Mouse (Mus musculus) embryonic fibroblast, embryonic 13.5 days (primary cell): ENCODE measurements at regions not wholly inside any gene's neighbourhood (a gene's known extent, or its start where the extent isn't known, plus 50 kb on each side); places are given as distances from the start of the nearest gene placed in this dataset.

Experiments used
- H3K27ac ChIP-seq: 2 replicates; pipeline ENCODE4 v1.5.1; 2012; ENCODE audit warnings: low read length, control low read depth, inconsistent platforms; ENCODE audit not compliant: insufficient read depth
- H3K4me1 ChIP-seq: 2 replicates; pipeline ENCODE4 v1.6.1; 2011; ENCODE audit warnings: low read length; ENCODE audit not compliant: control insufficient read depth, insufficient read depth
- H3K4me3 ChIP-seq: 2 replicates; pipeline ENCODE4 v1.5.1; 2011; ENCODE audit warnings: mild to moderate bottlenecking, control low read depth, low read length; ENCODE audit not compliant: insufficient read depth
- CTCF ChIP-seq: IDR thresholded peaks from 2 replicates; pipeline ENCODE4 v1.5.1; 2011; ENCODE audit warnings: mild to moderate bottlenecking, control low read depth, low read length, moderate library complexity, borderline replicate concordance; ENCODE audit not compliant: insufficient read depth
- POLR2A ChIP-seq: IDR thresholded peaks from 2 replicates; pipeline ENCODE4 v1.6.1; 2011; ENCODE audit warnings: low read depth, mild to moderate bottlenecking, control low read depth, low read length, moderate library complexity

DNA sequence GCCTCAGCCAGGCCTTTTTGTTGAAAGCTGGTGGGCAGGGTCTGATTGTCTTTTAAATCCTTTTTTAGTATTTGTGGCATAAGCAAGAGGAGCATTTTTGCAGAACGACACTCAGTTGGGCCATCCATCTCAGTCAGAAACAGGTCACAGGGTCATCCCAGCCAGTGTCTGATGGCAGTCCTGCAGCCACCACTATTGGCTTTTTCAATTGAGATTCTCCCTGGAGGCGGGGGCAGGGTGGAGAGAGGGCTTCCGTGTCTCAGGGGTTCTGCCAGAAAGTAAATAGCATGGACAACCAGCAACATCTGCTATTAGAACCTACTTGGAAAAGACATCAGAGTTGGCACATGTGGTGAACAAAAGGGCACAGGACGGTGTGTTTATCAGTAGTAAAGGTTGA lies 293.8 kb upstream of the Npvf start:
- Histone ChIP-seq H3K27ac (no peak overlapping the region), H3K4me3 (no peak overlapping the region), H3K4me1 (no peaks in the 10 kb centered on the region)
- no peak for TF ChIP-seq POLR2A
- no peak for TF ChIP-seq CTCF

DNA sequence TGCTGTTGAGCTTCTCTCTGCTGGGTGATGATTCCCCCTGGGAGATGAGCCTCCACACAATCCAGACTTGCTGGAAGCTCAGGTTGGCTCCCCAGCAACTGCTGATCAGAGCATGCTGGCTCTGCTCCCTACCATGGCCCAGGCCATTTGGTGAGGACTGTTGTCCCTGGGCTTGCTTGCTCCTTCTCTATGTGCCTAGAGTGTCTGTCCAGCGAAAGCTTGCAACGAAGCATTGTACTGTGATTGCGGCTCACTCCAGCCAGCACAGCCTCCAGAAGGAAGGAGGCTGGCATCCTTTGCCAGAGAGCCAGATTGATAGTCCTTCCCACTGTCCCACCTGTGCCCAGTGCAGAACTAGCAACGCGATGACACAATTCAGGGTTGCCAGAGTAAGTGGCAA lies 295.1 kb upstream of the Npvf start:
- Histone ChIP-seq H3K27ac (no peak overlapping the region), H3K4me3 (no peak overlapping the region), H3K4me1 (no peaks in the 10 kb centered on the region)
- no peak for TF ChIP-seq POLR2A
- no peak for TF ChIP-seq CTCF

DNA sequence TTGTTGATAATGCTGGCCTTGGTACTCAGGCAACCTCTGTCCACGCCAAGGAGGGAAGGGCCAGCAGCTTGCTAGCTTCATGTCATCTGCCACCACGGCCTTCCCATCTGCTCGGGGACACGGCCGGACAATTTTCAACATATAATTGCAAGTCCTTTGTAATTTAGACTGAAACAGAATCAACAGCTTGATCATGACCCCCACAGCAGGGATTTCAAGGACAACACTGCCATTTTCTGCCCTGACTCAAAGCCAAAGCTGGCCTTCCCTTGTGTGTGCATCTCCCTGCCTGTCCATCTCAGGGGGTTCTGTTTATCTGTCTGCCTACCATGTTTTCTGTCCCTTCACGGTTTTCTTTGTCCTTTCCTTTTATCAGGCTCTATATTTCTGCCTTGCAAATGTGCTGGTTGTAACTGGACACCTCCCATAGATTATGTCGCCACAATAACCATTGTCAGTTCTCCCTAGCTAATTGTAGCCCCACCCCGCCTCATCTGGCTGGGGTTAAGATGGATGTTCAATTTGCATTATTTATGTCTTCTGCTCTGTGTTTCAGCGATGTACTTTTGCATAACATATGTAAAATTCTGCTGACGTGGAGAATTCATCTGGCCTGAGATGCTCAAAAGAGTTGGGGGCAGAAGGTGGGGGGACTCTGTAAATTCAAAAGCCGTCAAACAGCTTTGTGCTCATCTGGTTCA lies 295.8 kb upstream of the Npvf start:
- H3K4me3 ChIP-seq = no peak overlapping the region
- no peak overlapping the region for H3K27ac ChIP-seq
- no peaks in the 10 kb centered on the region for H3K4me1 ChIP-seq
- TF ChIP-seq CTCF = no peak
- TF ChIP-seq POLR2A = no peak

DNA sequence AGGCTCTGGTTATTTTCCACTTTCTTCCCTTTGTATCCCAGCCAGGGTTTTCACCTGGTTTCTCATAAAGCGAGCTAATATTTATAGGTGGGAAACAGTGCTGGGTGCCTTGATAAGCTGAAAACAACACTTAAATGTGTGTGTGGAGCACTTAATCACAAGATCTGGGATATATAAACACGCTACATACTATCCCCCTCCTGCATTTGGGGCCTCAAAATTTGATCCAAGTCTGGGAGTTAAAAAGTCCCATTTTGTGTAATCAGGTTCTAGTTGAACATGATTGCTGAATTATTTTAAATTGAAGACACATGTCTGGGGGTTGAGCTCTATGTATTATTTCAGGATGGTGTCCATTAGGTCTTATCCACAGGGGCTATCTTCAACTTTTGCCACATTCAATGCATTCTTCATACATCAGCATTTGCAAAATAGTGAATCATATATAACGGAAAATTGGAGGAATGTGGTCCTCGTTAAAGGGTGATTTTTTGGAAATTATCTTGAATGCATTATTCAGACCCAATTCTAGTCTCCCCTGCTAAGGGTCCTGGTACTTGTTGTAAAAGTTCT lies 303.2 kb upstream of the Npvf start:
- TF ChIP-seq CTCF (no peak), POLR2A (no peak; the same call in 1 of the 2 replicates)
- no peak overlapping the region for H3K4me3 ChIP-seq
- H3K4me1 ChIP-seq = peaks cover 10% of the 10 kb centered on the region
- peak overlapping the region; percentile 92 for H3K27ac ChIP-seq

DNA sequence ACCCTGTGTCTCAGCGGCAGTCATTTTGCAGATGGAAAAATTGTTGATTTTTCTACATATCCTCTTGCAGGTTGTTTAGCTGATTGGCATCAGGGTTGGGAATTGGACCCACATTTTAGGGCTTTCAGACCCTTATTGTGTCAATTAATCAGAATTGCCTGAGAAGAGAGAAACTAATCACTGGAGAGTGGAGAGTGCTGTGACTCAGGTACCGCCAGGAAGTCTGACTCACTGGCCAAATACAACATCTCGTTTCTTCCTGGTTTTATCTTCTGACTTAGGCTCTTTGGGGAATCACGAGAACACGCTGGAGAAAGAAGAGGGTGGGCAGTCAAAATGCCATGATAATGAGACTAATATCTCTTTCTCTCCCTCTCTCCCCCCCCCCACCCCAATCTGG lies 306.1 kb upstream of the Npvf start:
- TF ChIP-seq CTCF = no peak
- TF ChIP-seq POLR2A = no peak
- Histone ChIP-seq H3K4me1 (peaks cover 10% of the 10 kb centered on the region), H3K4me3 (no peak overlapping the region), H3K27ac (peak overlapping the region; percentile 51; the same call in 1 of the 2 replicates)

DNA sequence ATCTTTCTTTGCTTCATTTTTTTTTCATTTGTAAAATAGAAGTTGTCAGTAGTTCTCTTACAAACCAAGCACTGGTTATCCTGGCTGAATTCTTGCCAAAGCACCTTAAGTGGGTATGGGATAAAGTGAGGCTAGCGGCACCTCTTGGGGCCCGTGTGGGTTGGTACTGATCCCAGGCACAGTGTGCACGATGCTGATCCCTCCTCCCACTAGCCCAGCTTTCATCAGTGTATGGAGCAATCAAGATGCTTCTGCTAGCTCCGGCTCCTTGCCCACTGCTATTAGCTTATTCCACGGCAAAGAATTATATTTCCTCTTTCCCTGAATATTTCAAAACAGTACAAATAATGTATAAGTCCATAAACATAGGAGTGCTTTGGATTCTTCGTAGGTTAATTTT lies 307.4 kb upstream of the Npvf start:
- Histone ChIP-seq H3K4me3 (no peak overlapping the region), H3K4me1 (peaks cover 10% of the 10 kb centered on the region), H3K27ac (no peak overlapping the region)
- TF ChIP-seq POLR2A (no peak), CTCF (no peak)

DNA sequence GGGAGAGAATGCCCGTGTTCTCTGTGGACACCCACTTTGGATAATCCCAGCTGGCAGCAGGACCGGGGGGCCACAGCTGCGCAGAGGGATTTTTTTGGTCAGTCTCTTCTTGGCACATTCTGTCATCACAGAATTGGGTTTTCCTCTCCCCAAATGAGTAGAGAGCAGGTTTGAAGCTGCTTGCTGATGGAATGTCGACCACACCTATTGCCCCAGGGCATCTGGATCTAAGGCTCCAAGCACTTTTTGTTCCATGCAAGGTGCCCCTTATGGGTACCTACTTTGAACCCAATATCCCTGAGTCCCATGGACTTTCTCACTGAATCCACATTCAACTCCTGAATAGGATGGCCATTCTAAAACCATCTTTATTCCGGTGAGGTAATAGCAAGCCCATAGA lies 314.3 kb upstream of the Npvf start:
- Histone ChIP-seq H3K27ac (peak overlapping the region; percentile 21; the same call in 1 of the 2 replicates), H3K4me3 (no peak overlapping the region), H3K4me1 (peaks cover 3% of the 10 kb centered on the region; the same call in 1 of the 2 replicates)
- TF ChIP-seq POLR2A (no peak), CTCF (no peak)

DNA sequence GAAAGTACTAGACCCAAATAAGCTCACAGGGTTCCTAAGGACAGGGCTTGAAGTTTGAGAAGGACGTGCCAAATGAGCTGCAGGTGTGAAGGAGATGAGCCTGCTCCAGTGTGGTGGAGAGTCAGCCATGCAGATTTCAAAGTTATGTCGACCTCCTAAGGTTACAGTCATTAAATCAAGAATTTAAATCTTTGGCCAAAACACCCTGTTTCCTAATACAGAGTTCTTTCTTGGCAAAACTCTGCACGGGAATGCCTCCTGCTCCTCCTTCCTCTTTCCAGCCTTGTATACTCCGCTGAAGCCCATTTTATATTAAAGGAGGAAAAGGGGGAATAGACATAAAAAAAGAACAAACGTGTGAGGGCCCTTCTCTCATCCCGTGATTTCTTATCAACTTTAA lies 315.1 kb upstream of the Npvf start:
- TF ChIP-seq POLR2A = no peak
- TF ChIP-seq CTCF = no peak
- Histone ChIP-seq H3K27ac (peak overlapping the region; percentile 49; the same call in 1 of the 2 replicates), H3K4me1 (peaks cover 3% of the 10 kb centered on the region; the same call in 1 of the 2 replicates), H3K4me3 (no peak overlapping the region)

DNA sequence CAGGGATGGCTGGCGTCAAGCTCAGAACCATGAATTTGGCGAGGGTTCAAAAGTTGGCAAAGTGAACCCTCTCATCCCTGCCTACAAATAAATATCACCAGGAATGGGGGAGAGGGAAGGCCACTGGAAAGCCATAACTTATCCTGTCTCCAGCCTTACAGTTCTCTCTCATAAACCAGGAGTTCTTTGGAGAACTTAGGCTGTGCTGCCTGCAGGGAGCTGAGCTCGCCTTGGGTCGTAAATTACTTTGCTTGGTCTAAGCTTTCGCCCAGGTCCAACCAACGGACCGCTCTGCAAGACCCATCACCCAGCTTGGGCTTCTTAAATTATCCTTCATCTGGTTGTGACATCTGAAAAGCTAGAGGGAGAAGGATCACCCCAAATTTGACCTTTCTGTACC lies 315.8 kb upstream of the Npvf start:
- TF ChIP-seq CTCF = no peak
- TF ChIP-seq POLR2A = no peak
- Histone ChIP-seq H3K4me3 (no peak overlapping the region), H3K27ac (peak overlapping the region; percentile 49; the same call in 1 of the 2 replicates), H3K4me1 (peaks cover 3% of the 10 kb centered on the region; the same call in 1 of the 2 replicates)

DNA sequence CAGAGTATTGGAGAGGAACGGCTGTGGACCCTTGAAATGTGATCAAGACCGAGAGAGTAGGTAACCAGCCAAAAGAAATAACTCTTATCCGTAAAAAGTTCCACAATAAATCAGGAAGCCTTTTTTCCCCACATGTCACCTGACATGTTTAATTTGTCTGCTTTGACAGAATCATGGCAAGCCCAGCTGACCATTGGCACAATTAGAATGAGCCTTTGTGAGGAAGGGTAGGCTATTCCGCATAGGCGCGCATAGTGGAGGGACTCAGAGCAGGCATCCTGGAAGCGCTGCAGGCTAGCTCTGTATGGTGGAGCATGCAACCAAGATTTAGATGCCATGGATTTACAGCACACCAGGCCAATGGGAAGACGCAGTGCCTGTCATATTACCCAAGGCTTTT lies 316.5 kb upstream of the Npvf start:
- TF ChIP-seq CTCF (no peak), POLR2A (no peak)
- Histone ChIP-seq H3K4me3 (no peak overlapping the region), H3K27ac (no peak overlapping the region), H3K4me1 (peaks cover 3% of the 10 kb centered on the region; the same call in 1 of the 2 replicates)

DNA sequence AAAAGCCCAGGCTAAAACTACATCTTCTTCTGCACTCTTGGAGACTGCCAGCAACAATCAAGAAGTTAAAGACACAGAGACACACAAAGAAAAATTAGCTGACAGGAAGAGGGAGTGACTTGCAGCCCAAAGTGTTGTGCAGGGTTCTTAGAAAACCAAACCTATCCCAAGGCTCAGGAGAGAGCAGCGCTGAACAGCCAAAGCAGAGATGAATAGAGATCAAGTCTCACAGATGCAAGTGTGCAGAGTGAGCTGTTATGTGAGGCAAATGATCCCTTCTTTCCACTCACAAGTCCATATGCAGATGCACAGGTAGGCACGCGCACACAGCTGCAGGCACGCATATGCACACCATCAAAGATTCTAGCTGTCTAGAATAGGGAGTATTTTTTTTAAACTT lies 318.0 kb upstream of the Npvf start:
- peaks cover 3% of the 10 kb centered on the region; the same call in 1 of the 2 replicates for H3K4me1 ChIP-seq
- TF ChIP-seq POLR2A (no peak), CTCF (no peak)
- H3K27ac ChIP-seq = no peak overlapping the region
- H3K4me3 ChIP-seq = no peak overlapping the region
